Mouse (Mus musculus) forebrain, embryonic 13.5 days (tissue): ENCODE results near the gene Hspg2. TPM values are rescaled to one million over a fixed set of nuclear protein-coding genes. Genes with fewer than 3 reads are reported as not detected.

ENCODE experiments used
- ATAC-seq: fragments of 200-750 bp; cut with Nextera tagmentation; 2 replicates; pipeline ENCODE4 v1.8.0; 2017
- H3K27ac ChIP-seq: fragments of 300-500 bp; sonication (generic); 2 replicates; pipeline ENCODE4 v1.5.1; 2015; ENCODE audit warnings: inconsistent platforms, mild to moderate bottlenecking, moderate library complexity
- H3K27me3 ChIP-seq: fragments of 300-500 bp; sonication (generic); 2 replicates; pipeline ENCODE4 v1.6.1; 2015; ENCODE audit warnings: mild to moderate bottlenecking, inconsistent platforms
- H3K36me3 ChIP-seq: fragments of 300-500 bp; sonication (generic); 2 replicates; pipeline ENCODE4 v1.6.1; 2015; ENCODE audit warnings: mild to moderate bottlenecking, inconsistent platforms; ENCODE audit not compliant: poor library complexity, severe bottlenecking
- H3K4me1 ChIP-seq: fragments of 300-500 bp; sonication (generic); 2 replicates; pipeline ENCODE4 v1.6.1; 2015; ENCODE audit warnings: inconsistent platforms
- H3K4me2 ChIP-seq: fragments of 300-500 bp; sonication (generic); 2 replicates; pipeline ENCODE4 v1.6.1; 2015; ENCODE audit warnings: inconsistent platforms, mild to moderate bottlenecking, moderate library complexity
- H3K4me3 ChIP-seq: fragments of 300-500 bp; sonication (generic); 2 replicates; pipeline ENCODE4 v1.5.1; 2015; ENCODE audit warnings: mild to moderate bottlenecking, inconsistent platforms
- H3K9ac ChIP-seq: fragments of 300-500 bp; sonication (generic); 2 replicates; pipeline ENCODE4 v1.6.1; 2015; ENCODE audit warnings: mild to moderate bottlenecking, inconsistent platforms
- H3K9me3 ChIP-seq: fragments of 300-500 bp; sonication (generic); replicated peaks from 2 replicates; pipeline ENCODE4 v1.6.1; 2016; ENCODE audit warnings: inconsistent platforms
- WGBS: fragments of 180-500 bp; shearing (Covaris S2); methylation state at CpG from one replicate; pipeline ENCODE4 v1.1.7; 2015; 5-methylcytosine and 5-hydroxymethylcytosine counted together
- polyA plus RNA-seq: library from polyadenylated mRNA; unstranded; fragments of >200 nt; fragmentation: Nextera tagmentation; extraction: Ambion mirVana; gene quantifications from 2 replicates; pipeline ENCODE4 v1.2.1, GENCODE M21; 2015

Gene Hspg2
- polyA plus RNA-seq, 1 experiment from 2014 or later = 4.8 TPM

DNA sequence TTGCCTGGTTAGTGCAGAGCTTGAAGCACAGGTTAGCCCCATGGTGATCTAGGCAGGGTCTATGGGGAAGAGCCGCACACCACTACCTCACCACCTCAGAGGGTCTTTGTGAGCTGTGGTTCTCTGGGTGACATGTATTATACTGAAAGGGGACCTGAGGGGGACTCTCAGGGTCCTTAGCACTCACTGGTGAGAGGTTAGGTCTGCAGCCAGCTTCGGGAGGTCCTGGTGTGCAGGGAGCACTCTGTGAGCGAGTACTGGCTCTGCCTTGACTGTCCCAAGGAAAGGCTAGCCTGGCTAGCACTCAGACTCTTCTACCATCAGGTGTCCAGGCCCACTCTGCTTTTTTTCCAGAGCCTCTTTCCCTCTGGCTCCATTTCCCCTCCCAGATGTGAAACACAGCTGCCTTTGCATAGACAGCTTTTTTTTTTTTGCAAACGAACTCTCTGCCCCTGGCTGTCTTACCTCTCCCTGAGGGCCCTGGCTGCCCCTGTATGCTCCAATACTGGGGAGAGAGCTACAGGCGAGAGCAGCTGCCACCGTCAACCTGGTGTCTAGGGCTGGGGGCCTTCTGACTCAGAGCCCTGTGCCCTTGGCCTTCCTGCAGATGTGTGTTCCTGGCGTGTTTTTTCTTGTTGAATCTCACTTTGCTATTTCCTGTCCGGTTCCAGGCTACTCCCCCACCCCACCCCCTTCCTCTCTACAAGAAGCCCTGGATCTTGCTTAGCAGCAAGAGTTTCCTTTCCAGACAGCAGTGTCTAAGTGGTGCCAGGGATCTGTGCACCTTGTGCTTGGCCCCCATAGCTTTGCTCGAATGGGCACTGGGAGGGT lies 29.5 kb downstream of the Hspg2 start:
- no peaks in the 10 kb centered on the region for H3K27me3 ChIP-seq
- 0 out of 2 replicates have a peak, but pooled peaks cover 5% of the 10 kb centered on the region for H3K36me3 ChIP-seq
- H3K4me2 ChIP-seq = no peak overlapping the region
- H3K9me3 ChIP-seq = no peaks in the 10 kb centered on the region
- ATAC-seq = no peak
- no peak overlapping the region for H3K4me3 ChIP-seq
- WGBS = 75% methylated on average over 9 of the region's 9 CpGs
- H3K27ac ChIP-seq = peak overlapping the region; percentile 59; the same call in 1 of the 2 replicates
- H3K9ac ChIP-seq = no peak overlapping the region
- H3K4me1 ChIP-seq = peaks cover 16% of the 10 kb centered on the region

GRCm38 (mm10) chr4:137498882-137499583 lies 30.5 kb downstream of the Hspg2 start:
- H3K27ac ChIP-seq = no peak overlapping the region

DNA sequence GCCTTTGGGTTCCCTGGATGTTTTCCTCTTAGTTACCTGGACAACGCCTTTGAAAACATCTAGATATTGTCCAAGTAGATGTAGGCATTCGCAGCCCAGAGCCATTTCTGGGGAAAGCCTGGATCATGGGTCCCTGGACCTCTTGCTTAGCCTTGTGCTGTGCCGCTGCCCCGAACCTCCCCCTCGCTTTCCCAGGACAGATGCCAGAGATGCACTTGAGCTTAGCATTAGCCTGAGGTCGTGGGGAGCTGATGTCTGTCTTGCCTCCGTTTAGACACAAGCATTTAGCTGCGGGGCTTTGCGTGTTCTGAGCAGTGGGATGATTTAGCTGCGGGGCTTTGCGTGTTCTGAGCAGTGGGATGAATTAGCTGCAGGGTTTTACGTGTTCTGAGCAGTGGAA lies 31.6 kb downstream of the Hspg2 start:
- no peak overlapping the region for H3K4me2 ChIP-seq
- peaks cover 6% of the 10 kb centered on the region for H3K4me1 ChIP-seq
- ATAC-seq = no peak
- H3K27ac ChIP-seq = no peak overlapping the region
- H3K9me3 ChIP-seq = no peaks in the 10 kb centered on the region
- H3K4me3 ChIP-seq = no peak overlapping the region
- 83% methylated on average over 12 of the region's 12 CpGs for WGBS
- no peaks in the 10 kb centered on the region for H3K27me3 ChIP-seq
- no peak overlapping the region for H3K9ac ChIP-seq
- 0 out of 2 replicates have a peak, but pooled peaks cover 5% of the 10 kb centered on the region for H3K36me3 ChIP-seq

More at GRCm38 (mm10) chr4:137498882-137499583, 30.5 kb downstream of the Hspg2 start:
- H3K36me3 ChIP-seq = 0 out of 2 replicates have a peak, but pooled peaks cover 5% of the 10 kb centered on the region
- H3K4me2 ChIP-seq = no peak overlapping the region
- H3K27me3 ChIP-seq = no peaks in the 10 kb centered on the region
- 93% methylated on average over 9 of the region's 9 CpGs for WGBS
- H3K9ac ChIP-seq = no peak overlapping the region
- H3K4me3 ChIP-seq = no peak overlapping the region
- H3K9me3 ChIP-seq = no peaks in the 10 kb centered on the region
- ATAC-seq = no peak
- peaks cover 16% of the 10 kb centered on the region for H3K4me1 ChIP-seq

- Histone ChIP-seq H3K4me2 (no peak overlapping the region), H3K27me3 (no peaks in the 10 kb centered on the region), H3K4me3 (no peak overlapping the region), H3K9ac (no peak overlapping the region), H3K36me3 (0 out of 2 replicates have a peak, but pooled peaks cover 5% of the 10 kb centered on the region), H3K9me3 (no peaks in the 10 kb centered on the region), H3K4me1 (no peaks in the 10 kb centered on the region), H3K27ac (no peak overlapping the region)
- ATAC-seq = no peak
- WGBS = 97% methylated on average over 5 of the region's 5 CpGs
Measured at GRCm38 (mm10) chr4:137500953-137501352, 32.4 kb downstream of the Hspg2 start.

- Histone ChIP-seq H3K4me1 (no peaks in the 10 kb centered on the region), H3K36me3 (0 out of 2 replicates have a peak, but pooled peaks cover 5% of the 10 kb centered on the region), H3K9ac (no peak overlapping the region), H3K27me3 (no peaks in the 10 kb centered on the region), H3K9me3 (no peaks in the 10 kb centered on the region), H3K4me3 (no peak overlapping the region), H3K27ac (no peak overlapping the region), H3K4me2 (no peak overlapping the region)
- whole genome bisulfite sequencing = 89% methylated on average over 10 of the region's 10 CpGs
- no peak for ATAC-seq
Measured at GRCm38 (mm10) chr4:137502183-137502582, 33.6 kb downstream of the Hspg2 start.

GRCm38 (mm10) chr4:137502801-137503200 lies 34.2 kb downstream of the Hspg2 start:
- ATAC-seq = no peak
- Histone ChIP-seq H3K4me2 (no peak overlapping the region), H3K36me3 (0 out of 2 replicates have a peak, but pooled peaks cover 5% of the 10 kb centered on the region), H3K4me1 (no peaks in the 10 kb centered on the region), H3K9ac (no peak overlapping the region), H3K4me3 (no peak overlapping the region), H3K27me3 (no peaks in the 10 kb centered on the region), H3K9me3 (no peaks in the 10 kb centered on the region), H3K27ac (no peak overlapping the region)
- WGBS = 82% methylated on average over 7 of the region's 7 CpGs

DNA sequence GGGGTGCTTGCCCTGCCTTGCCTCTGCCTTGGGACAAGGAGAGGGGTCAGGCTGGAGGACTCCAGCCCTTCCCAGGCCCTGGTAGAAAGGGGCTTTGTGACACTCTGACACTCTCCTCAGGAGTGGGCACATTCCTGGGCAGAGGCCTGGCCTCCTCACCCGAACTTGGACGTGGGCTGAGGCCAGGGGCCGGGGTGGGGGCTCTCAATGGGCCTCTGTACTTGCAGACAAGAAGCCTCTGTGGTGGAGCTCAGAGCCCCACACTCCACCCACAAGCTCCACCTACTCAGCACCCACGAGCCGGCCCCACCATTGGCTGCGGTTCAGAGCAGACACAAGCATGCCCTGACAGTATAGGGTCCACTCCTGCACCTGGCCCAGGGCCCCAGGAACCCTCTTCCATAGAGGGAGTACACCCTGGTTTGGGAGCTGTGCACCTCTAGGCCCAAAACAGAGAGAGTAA lies 35.0 kb downstream of the Hspg2 start:
- WGBS = 87% methylated on average over 6 of the region's 6 CpGs
- no peaks in the 10 kb centered on the region for H3K4me1 ChIP-seq
- no peak for ATAC-seq
- H3K4me2 ChIP-seq = no peak overlapping the region
- H3K27me3 ChIP-seq = no peaks in the 10 kb centered on the region
- no peak overlapping the region for H3K9ac ChIP-seq
- 0 out of 2 replicates have a peak, but pooled peaks cover 5% of the 10 kb centered on the region for H3K36me3 ChIP-seq
- no peak overlapping the region for H3K4me3 ChIP-seq
- H3K9me3 ChIP-seq = no peaks in the 10 kb centered on the region
- no peak overlapping the region for H3K27ac ChIP-seq

DNA sequence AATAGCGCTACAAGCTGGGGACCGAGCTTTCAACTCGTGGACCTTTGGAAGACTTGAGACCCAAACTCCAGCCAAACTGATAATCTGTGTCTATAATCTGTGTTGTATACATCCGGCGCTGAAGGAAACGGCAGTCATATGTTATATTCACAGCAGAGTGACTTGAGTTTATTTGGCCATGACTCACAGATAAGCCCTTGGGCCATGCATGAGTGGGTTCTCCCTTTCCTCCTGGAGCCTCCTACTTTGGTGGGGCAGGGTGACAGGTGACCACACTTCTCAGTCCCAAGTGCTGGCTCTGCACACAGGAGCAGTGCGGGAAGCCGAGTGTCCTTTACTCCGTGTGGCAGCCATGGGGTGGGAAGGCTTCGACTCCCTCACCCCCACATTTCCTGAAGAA lies 38.1 kb downstream of the Hspg2 start:
- Histone ChIP-seq H3K4me2 (no peak overlapping the region), H3K9me3 (no peaks in the 10 kb centered on the region), H3K4me1 (peaks cover 14% of the 10 kb centered on the region), H3K27ac (no peak overlapping the region), H3K36me3 (0 out of 2 replicates have a peak, but pooled peaks cover 5% of the 10 kb centered on the region), H3K27me3 (no peaks in the 10 kb centered on the region), H3K4me3 (no peak overlapping the region), H3K9ac (no peak overlapping the region)
- no peak for ATAC-seq
- WGBS = 93% methylated on average over 10 of the region's 10 CpGs

- H3K4me2 ChIP-seq = no peak overlapping the region
- no peak for ATAC-seq
- H3K27ac ChIP-seq = no peak overlapping the region
- H3K9ac ChIP-seq = no peak overlapping the region
- H3K36me3 ChIP-seq = no peaks in the 10 kb centered on the region
- no peak overlapping the region for H3K4me3 ChIP-seq
- H3K4me1 ChIP-seq = peaks cover 14% of the 10 kb centered on the region
- no peaks in the 10 kb centered on the region for H3K9me3 ChIP-seq
- 93% methylated on average over 9 of the region's 9 CpGs for WGBS
- H3K27me3 ChIP-seq = no peaks in the 10 kb centered on the region
Measured at GRCm38 (mm10) chr4:137509528-137509927, 41.0 kb downstream of the Hspg2 start.

GRCm38 (mm10) chr4:137510021-137510696 lies 41.6 kb downstream of the Hspg2 start:
- 79% methylated on average over 15 of the region's 15 CpGs for WGBS
- no peaks in the 10 kb centered on the region for H3K27me3 ChIP-seq
- peaks cover 14% of the 10 kb centered on the region for H3K4me1 ChIP-seq
- ATAC-seq = peak; percentile 79
- no peaks in the 10 kb centered on the region for H3K9me3 ChIP-seq
- peaks cover 2% of the 10 kb centered on the region; the same call in 1 of the 2 replicates for H3K36me3 ChIP-seq
- H3K4me3 ChIP-seq = no peak overlapping the region
- H3K27ac ChIP-seq = peak overlapping the region; percentile 20
- H3K9ac ChIP-seq = no peak overlapping the region
- 0 out of 2 replicates have a peak overlapping the region, but pooled peaks have one; percentile 3 for H3K4me2 ChIP-seq

GRCm38 (mm10) chr4:137512897-137513296 lies 44.3 kb downstream of the Hspg2 start:
- Histone ChIP-seq H3K9ac (no peak overlapping the region), H3K27ac (no peak overlapping the region), H3K27me3 (no peaks in the 10 kb centered on the region), H3K4me1 (peaks cover 14% of the 10 kb centered on the region), H3K4me3 (no peak overlapping the region), H3K9me3 (no peaks in the 10 kb centered on the region), H3K4me2 (no peak overlapping the region), H3K36me3 (peaks cover 7% of the 10 kb centered on the region)
- no peak for ATAC-seq
- 92% methylated on average over 6 of the region's 6 CpGs for WGBS
